In the genomic region with DNA sequence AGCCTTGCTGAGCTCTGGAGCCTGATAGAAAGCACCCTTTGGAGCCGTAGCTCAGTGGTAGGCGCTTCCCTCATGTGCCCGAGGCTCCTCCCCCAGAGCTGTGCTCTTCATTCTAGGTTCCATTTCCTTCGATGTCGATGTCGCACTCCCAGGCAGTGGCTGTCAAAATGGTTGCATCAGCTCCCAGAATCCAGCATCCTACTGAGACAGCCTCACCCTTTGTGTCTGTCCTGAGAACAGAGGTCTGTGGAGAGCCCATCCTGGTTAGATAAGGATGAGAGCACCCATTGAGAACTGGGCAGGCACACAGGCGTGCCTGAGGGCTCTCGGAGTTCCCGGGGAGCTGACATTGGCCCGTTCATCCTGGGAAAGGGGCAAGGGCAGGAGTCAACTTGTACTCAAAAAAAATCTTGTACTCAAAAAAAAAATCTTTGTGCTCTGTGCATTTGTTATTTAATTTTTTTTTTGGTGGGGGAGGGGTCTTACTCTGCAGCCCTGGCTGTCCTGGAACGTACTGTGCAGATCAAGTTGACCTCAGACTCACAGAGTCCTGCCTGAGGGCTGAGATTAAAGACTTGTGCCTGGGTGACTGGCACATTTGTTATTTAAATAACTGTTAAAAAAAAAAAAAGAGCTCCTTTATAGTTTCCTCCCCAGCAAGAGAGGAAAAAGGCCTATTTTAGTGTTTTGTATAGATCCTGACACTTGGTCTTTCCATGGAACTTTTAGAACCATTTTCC, we compare ENCODE assay signal across 17 mouse cellular contexts. TPM values are rescaled to one million over a fixed set of nuclear protein-coding genes. Genes with fewer than 3 reads are reported as not detected.
DNase-seq lines count a peak whose midpoint lies in the region; ATAC-seq lines count a peak whose summit lies in the region.
"Had no signal": no experiment of that assay in that cellular context is flagged by ENCODE, and none has a peak within 500 bp of the region (broad histone marks: within the 10 kb centered on the region; RNA-seq: fewer than 3 reads in every experiment).

No protein-coding gene starts in this region.

- peak; percentile 55; the same call in 1 of the 2 replicates for ATAC-seq in forebrain, embryonic 11.5 days (replicated peaks; ENCODE audit: low FRiP score)
- ATAC-seq in forebrain, embryonic 13.5 days: no peak
- ATAC-seq in neural tube, embryonic 12.5 days (ENCODE audit: low FRiP score, low read depth): peak; percentile 48; the same call in 1 of the 2 replicates
- no peak for ATAC-seq in neural tube, embryonic 15.5 days (ENCODE audit: low FRiP score)
- no peak for ATAC-seq in forebrain, embryonic 16.5 days
- ATAC-seq in kidney, embryonic 15.5 days (replicated peaks; ENCODE audit: low FRiP score): no peak
- ATAC-seq: intestine, embryonic 16.5 days had no signal

- no peaks in the 10 kb centered on the region for H3K36me3 ChIP-seq in forebrain, embryonic 11.5 days (ENCODE audit: control insufficient read depth, insufficient read depth, low read length)
- H3K36me3 ChIP-seq in forebrain, embryonic 13.5 days (ENCODE audit: poor library complexity, severe bottlenecking): no peaks in the 10 kb centered on the region
- H3K36me3 ChIP-seq in neural tube, embryonic 12.5 days: no peaks in the 10 kb centered on the region
- H3K36me3 ChIP-seq in neural tube, embryonic 15.5 days: no peaks in the 10 kb centered on the region
- H3K36me3 ChIP-seq in forebrain, embryonic 16.5 days (ENCODE audit: control insufficient read depth, insufficient read depth): no peaks in the 10 kb centered on the region
- H3K36me3 ChIP-seq in kidney, embryonic 15.5 days: no peaks in the 10 kb centered on the region
- H3K36me3 ChIP-seq: limb, embryonic 12.5 days had no signal

- H3K27ac ChIP-seq in forebrain, embryonic 11.5 days (ENCODE audit: low read depth, low read length): no peak overlapping the region
- H3K27ac ChIP-seq in forebrain, embryonic 13.5 days: no peak overlapping the region
- H3K27ac ChIP-seq in neural tube, embryonic 12.5 days: no peak overlapping the region
- no peak overlapping the region for H3K27ac ChIP-seq in neural tube, embryonic 15.5 days (replicated peaks)
- no peak overlapping the region for H3K27ac ChIP-seq in forebrain, embryonic 16.5 days (ENCODE audit: low read length)
- H3K27ac ChIP-seq in kidney, embryonic 15.5 days: no peak overlapping the region
- H3K27ac ChIP-seq: limb, embryonic 12.5 days; macrophage had no signal

- no peaks in the 10 kb centered on the region for H3K9me3 ChIP-seq in forebrain, embryonic 11.5 days (ENCODE audit: control insufficient read depth, low read length)
- H3K9me3 ChIP-seq in forebrain, embryonic 13.5 days (replicated peaks): 0 out of 2 replicates have a peak, but pooled peaks cover 6% of the 10 kb centered on the region
- no peaks in the 10 kb centered on the region for H3K9me3 ChIP-seq in neural tube, embryonic 12.5 days
- H3K9me3 ChIP-seq in neural tube, embryonic 15.5 days (replicated peaks): no peaks in the 10 kb centered on the region
- no peaks in the 10 kb centered on the region for H3K9me3 ChIP-seq in forebrain, embryonic 16.5 days (ENCODE audit: control insufficient read depth, low read length)
- no peaks in the 10 kb centered on the region for H3K9me3 ChIP-seq in kidney, embryonic 15.5 days (replicated peaks)
- H3K9me3 ChIP-seq: limb, embryonic 12.5 days had no signal

- 17% methylated on average over 11 of the region's 11 CpGs for WGBS in forebrain, embryonic 11.5 days
- WGBS in forebrain, embryonic 13.5 days: 22% methylated on average over 11 of the region's 11 CpGs
- WGBS in neural tube, embryonic 12.5 days: 24% methylated on average over 11 of the region's 11 CpGs
- WGBS in neural tube, embryonic 15.5 days: 28% methylated on average over 11 of the region's 11 CpGs
- WGBS in forebrain, embryonic 16.5 days: 22% methylated on average over 11 of the region's 11 CpGs
- 35% methylated on average over 11 of the region's 11 CpGs for WGBS in kidney, embryonic 15.5 days

- H3K27me3 ChIP-seq in forebrain, embryonic 11.5 days (ENCODE audit: control insufficient read depth, insufficient read depth, low read length): no peaks in the 10 kb centered on the region
- 0 out of 2 replicates have a peak, but pooled peaks cover 4% of the 10 kb centered on the region for H3K27me3 ChIP-seq in forebrain, embryonic 13.5 days
- H3K27me3 ChIP-seq in neural tube, embryonic 12.5 days (replicated peaks): 0 out of 2 replicates have a peak, but pooled peaks cover 3% of the 10 kb centered on the region
- no peaks in the 10 kb centered on the region for H3K27me3 ChIP-seq in neural tube, embryonic 15.5 days (replicated peaks)
- no peaks in the 10 kb centered on the region for H3K27me3 ChIP-seq in forebrain, embryonic 16.5 days (replicated peaks; ENCODE audit: control insufficient read depth, insufficient read depth, low read length)
- H3K27me3 ChIP-seq in kidney, embryonic 15.5 days: 0 out of 2 replicates have a peak, but pooled peaks cover 15% of the 10 kb centered on the region

- DNase-seq in forebrain, embryonic 11.5 days (ENCODE audit: low spot score): no peak
- DNase-seq in kidney, adult 11 months: no peak
- DNase-seq in natural killer cell, adult 2 months (ENCODE audit: low spot score in 2 of 2): no peak
- DNase-seq: adrenal gland, postnatal 36 days; cerebellum, adult 11 months; right cerebral cortex, adult 18-20 months; thymus, adult 18-20 months had no signal

- 0 out of 2 replicates have a peak overlapping the region, but pooled peaks have one; percentile 11 for H3K4me2 ChIP-seq in forebrain, embryonic 11.5 days (ENCODE audit: low read depth, low read length, severe bottlenecking)
- no peak overlapping the region; the same call in 1 of the 2 replicates for H3K4me2 ChIP-seq in forebrain, embryonic 13.5 days
- peak overlapping the region; percentile 24; the same call in 1 of the 2 replicates for H3K4me2 ChIP-seq in neural tube, embryonic 12.5 days (replicated peaks)
- no peak overlapping the region for H3K4me2 ChIP-seq in neural tube, embryonic 15.5 days
- H3K4me2 ChIP-seq in forebrain, embryonic 16.5 days (ENCODE audit: low read length): no peak overlapping the region
- H3K4me2 ChIP-seq in kidney, embryonic 15.5 days: no peak overlapping the region
- H3K4me2 ChIP-seq: limb, embryonic 12.5 days had no signal

- H3K4me3 ChIP-seq in forebrain, embryonic 11.5 days (ENCODE audit: low read depth, low read length): no peak overlapping the region
- H3K4me3 ChIP-seq in forebrain, embryonic 13.5 days: no peak overlapping the region
- H3K4me3 ChIP-seq in neural tube, embryonic 12.5 days: no peak overlapping the region
- H3K4me3 ChIP-seq in neural tube, embryonic 15.5 days (replicated peaks): no peak overlapping the region
- no peak overlapping the region for H3K4me3 ChIP-seq in forebrain, embryonic 16.5 days (replicated peaks; ENCODE audit: low read length)
- no peak overlapping the region for H3K4me3 ChIP-seq in kidney, embryonic 15.5 days (replicated peaks)
- H3K4me3 ChIP-seq: limb, embryonic 12.5 days had no signal

- H3K9ac ChIP-seq in forebrain, embryonic 11.5 days (ENCODE audit: low read length): no peak overlapping the region
- H3K9ac ChIP-seq in forebrain, embryonic 13.5 days: no peak overlapping the region
- no peak overlapping the region for H3K9ac ChIP-seq in neural tube, embryonic 12.5 days
- no peak overlapping the region for H3K9ac ChIP-seq in neural tube, embryonic 15.5 days (replicated peaks)
- 0 out of 2 replicates have a peak overlapping the region, but pooled peaks have one; percentile 25 for H3K9ac ChIP-seq in forebrain, embryonic 16.5 days (replicated peaks; ENCODE audit: low read depth, low read length)
- H3K9ac ChIP-seq in kidney, embryonic 15.5 days: no peak overlapping the region
- H3K9ac ChIP-seq: limb, embryonic 12.5 days had no signal

- H3K4me1 ChIP-seq in forebrain, embryonic 11.5 days (replicated peaks; ENCODE audit: control insufficient read depth, insufficient read depth, low read length): peaks cover 11% of the 10 kb centered on the region; the same call in 1 of the 2 replicates
- peaks cover 29% of the 10 kb centered on the region for H3K4me1 ChIP-seq in forebrain, embryonic 13.5 days
- peaks cover 5% of the 10 kb centered on the region; the same call in 1 of the 2 replicates for H3K4me1 ChIP-seq in neural tube, embryonic 12.5 days
- peaks cover 8% of the 10 kb centered on the region for H3K4me1 ChIP-seq in neural tube, embryonic 15.5 days
- peaks cover 18% of the 10 kb centered on the region for H3K4me1 ChIP-seq in forebrain, embryonic 16.5 days (replicated peaks; ENCODE audit: control insufficient read depth, insufficient read depth, low read length)
- H3K4me1 ChIP-seq in kidney, embryonic 15.5 days: 0 out of 2 replicates have a peak, but pooled peaks cover 4% of the 10 kb centered on the region
- H3K4me1 ChIP-seq: limb, embryonic 12.5 days had no signal

RNA-seq across cellular contexts. Expression of gene Tmem132b, which starts 18.3 kb away (rescaled TPM):
- 0.67 and 1.0 TPM in 2 replicates for polyA plus RNA-seq in forebrain, embryonic 11.5 days (2014; fragmentation: Nextera tagmentation; extraction: Ambion mirVana)
- polyA plus RNA-seq in forebrain, embryonic 13.5 days (2015; fragmentation: Nextera tagmentation; extraction: Ambion mirVana): 2.1 TPM in 2 replicates
- 2.7 and 3.1 TPM in 2 replicates for polyA plus RNA-seq in neural tube, embryonic 12.5 days (2016; fragmentation: Nextera tagmentation; extraction: Ambion mirVana)
- polyA plus RNA-seq in neural tube, embryonic 15.5 days (2015; fragmentation: Nextera tagmentation; extraction: Ambion mirVana): 4.9 and 5.6 TPM in 2 replicates
- 8.4 and 9.1 TPM in 2 replicates for polyA plus RNA-seq in forebrain, embryonic 16.5 days (2015; fragmentation: Nextera tagmentation; extraction: Ambion mirVana)
- 0.32 and 0.36 TPM in 2 replicates for polyA plus RNA-seq in kidney, embryonic 15.5 days (2015; fragmentation: Nextera tagmentation; extraction: Ambion mirVana)
- polyA plus RNA-seq: heart, embryonic 16.5 days; liver, embryonic 16.5 days; macrophage had no signal

Comparison
In these comparisons a context has a peak if more than half of its experiments do, and no peak if none do; other contexts are left out.
1. ATAC-seq: peak in forebrain, embryonic 11.5 days (single experiment) and neural tube, embryonic 12.5 days (single experiment); none in forebrain, embryonic 13.5 days (single experiment), neural tube, embryonic 15.5 days (single experiment), forebrain, embryonic 16.5 days (single experiment) and kidney, embryonic 15.5 days (single experiment).
2. H3K4me2 ChIP-seq: peak in forebrain, embryonic 11.5 days (single experiment) and neural tube, embryonic 12.5 days (single experiment); none in forebrain, embryonic 13.5 days (single experiment), neural tube, embryonic 15.5 days (single experiment), forebrain, embryonic 16.5 days (single experiment) and kidney, embryonic 15.5 days (single experiment).